Mouse (Mus musculus) cerebellum, adult 9-11 months (tissue): ENCODE results near the gene Adamts2.

Source experiments
- DNase-seq: peaks from one replicate; pipeline ENCODE4 v3.0.0; 2022

Adamts2 gene

DNA sequence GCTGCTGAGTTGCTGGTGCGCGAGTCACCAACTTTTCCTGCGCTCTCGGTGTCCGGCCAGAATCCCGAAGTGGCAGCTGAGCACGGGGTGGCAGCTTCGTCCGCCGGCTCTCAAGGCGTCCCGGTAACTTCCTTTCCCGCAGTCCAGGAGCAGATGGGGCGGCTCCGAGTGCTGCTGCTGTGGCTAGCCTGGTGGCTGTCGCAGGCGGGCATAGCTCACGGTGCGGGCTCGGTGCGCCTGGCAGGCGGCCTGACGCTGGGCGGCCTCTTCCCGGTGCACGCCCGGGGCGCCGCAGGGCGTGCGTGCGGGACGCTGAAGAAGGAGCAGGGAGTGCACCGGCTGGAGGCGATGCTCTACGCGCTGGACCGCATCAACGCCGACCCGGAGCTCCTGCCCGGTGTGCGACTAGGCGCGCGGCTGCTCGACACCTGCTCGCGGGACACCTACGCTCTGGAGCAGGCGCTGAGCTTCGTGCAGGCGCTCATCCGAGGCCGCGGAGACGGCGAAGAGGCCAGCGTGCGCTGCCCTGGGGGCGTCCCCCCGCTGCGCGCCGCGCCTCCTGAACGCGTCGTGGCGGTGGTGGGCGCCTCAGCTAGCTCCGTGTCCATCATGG is 249.2 kb downstream of the Adamts2 start:
- DNase-seq = no peak
